16 mouse cellular contexts compared by ENCODE assay signal in the genomic region with DNA sequence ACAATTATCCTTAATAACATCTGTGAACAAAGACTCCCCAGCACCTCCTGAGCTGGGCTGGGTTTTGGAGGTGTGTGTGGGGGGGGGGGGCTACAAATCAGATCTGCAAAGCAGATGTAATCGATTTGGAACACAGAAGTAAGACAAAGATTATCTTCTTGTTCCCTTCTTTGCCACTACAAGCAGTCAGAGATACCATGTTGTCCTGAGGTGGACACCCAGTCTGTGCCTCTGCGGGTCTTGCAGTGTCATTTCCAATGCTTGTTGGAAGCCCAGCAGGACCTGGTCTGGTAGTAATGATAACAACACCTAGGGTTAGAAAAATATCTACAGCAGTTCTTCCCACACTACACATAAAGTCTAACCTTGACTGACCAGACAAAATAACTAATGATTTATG.
"Had no signal": no experiment of that assay in that cellular context is flagged by ENCODE, and none has a peak within 500 bp of the region (broad histone marks: within the 10 kb centered on the region; RNA-seq: fewer than 3 reads in every experiment).

No protein-coding gene starts in this region.

- H3K9me3 ChIP-seq: neural tube, embryonic 13.5 days; neural tube, embryonic 15.5 days; stomach, embryonic 15.5 days had no signal

- H3K4me3 ChIP-seq: neural tube, embryonic 13.5 days; neural tube, embryonic 15.5 days; stomach, embryonic 15.5 days had no signal

- DNase-seq: retina, postnatal 1 day; right cerebral cortex, adult 18-20 months; right cerebral cortex, postnatal 14 days; right cerebral cortex, postnatal 25 days; right cerebral cortex, postnatal 4 days; spleen, adult 18-20 months; thymus, adult 18-20 months; thymus, adult 2 months; thymus, postnatal 14 days; thymus, postnatal 25 days; thymus, postnatal 36 days; thymus, postnatal 4 days had no signal

- H3K27ac ChIP-seq: neural tube, embryonic 13.5 days; neural tube, embryonic 15.5 days; stomach, embryonic 15.5 days; stomach, postnatal 0 days had no signal

- H3K27me3 ChIP-seq: neural tube, embryonic 13.5 days; neural tube, embryonic 15.5 days; stomach, embryonic 15.5 days had no signal

- H3K36me3 ChIP-seq: neural tube, embryonic 13.5 days; neural tube, embryonic 15.5 days; stomach, embryonic 15.5 days had no signal

- H3K4me1 ChIP-seq: neural tube, embryonic 13.5 days; neural tube, embryonic 15.5 days; stomach, embryonic 15.5 days had no signal

- H3K4me2 ChIP-seq: neural tube, embryonic 13.5 days; neural tube, embryonic 15.5 days; stomach, embryonic 15.5 days had no signal

- H3K9ac ChIP-seq: neural tube, embryonic 13.5 days; neural tube, embryonic 15.5 days; stomach, embryonic 15.5 days had no signal
